Mouse (Mus musculus) hindbrain, postnatal 0 days (tissue): Measurements from ENCODE around the gene Dnajc22. TPM values are rescaled to one million over a fixed set of nuclear protein-coding genes. Genes with fewer than 3 reads are reported as not detected.

Experiments used
- ATAC-seq: fragments of 200-750 bp; cut with Nextera tagmentation; 2 replicates; pipeline ENCODE4 v1.8.0; 2017; ENCODE audit warnings: mild to moderate bottlenecking, moderate TSS enrichment, moderate library complexity
- DNase-seq: peaks from one replicate; pipeline ENCODE4 v3.0.0-alpha.2; 2015; ENCODE audit warnings: low spot score
- H3K27ac ChIP-seq: fragments of 300-500 bp; sonication (generic); 2 replicates; pipeline ENCODE4 v1.5.1; 2014; ENCODE audit warnings: mild to moderate bottlenecking
- H3K27me3 ChIP-seq: fragments of 300-500 bp; sonication (generic); 2 replicates; pipeline ENCODE4 v1.6.1; 2014; ENCODE audit warnings: low read length, mixed read lengths; ENCODE audit not compliant: insufficient read depth
- H3K36me3 ChIP-seq: fragments of 300-500 bp; sonication (generic); 2 replicates; pipeline ENCODE4 v1.6.1; 2014; ENCODE audit warnings: low read length, mixed read lengths; ENCODE audit not compliant: insufficient read depth
- H3K4me1 ChIP-seq: fragments of 300-500 bp; sonication (generic); 2 replicates; pipeline ENCODE4 v1.6.1; 2014; ENCODE audit warnings: antibody characterized with exemption, low read length, mixed read lengths; ENCODE audit not compliant: insufficient read depth
- H3K4me2 ChIP-seq: fragments of 300-500 bp; sonication (generic); 2 replicates; pipeline ENCODE4 v1.6.1; 2014; ENCODE audit warnings: low read depth, mild to moderate bottlenecking, low read length, moderate library complexity, mixed read lengths
- H3K4me3 ChIP-seq: fragments of 300-500 bp; sonication (generic); 2 replicates; pipeline ENCODE4 v1.5.1; 2014; ENCODE audit warnings: low read length
- H3K9ac ChIP-seq: fragments of 300-500 bp; sonication (generic); replicated peaks from 2 replicates; pipeline ENCODE4 v1.6.1; 2014; ENCODE audit warnings: mild to moderate bottlenecking, low read length, moderate library complexity, mixed read lengths
- H3K9me3 ChIP-seq: fragments of 300-500 bp; sonication (generic); 2 replicates; pipeline ENCODE4 v1.6.1; 2016; ENCODE audit warnings: low read length, mixed read lengths
- CTCF ChIP-seq: IDR thresholded peaks from 2 replicates; pipeline ENCODE4 v1.5.1; 2016; ENCODE audit warnings: antibody characterized with exemption, control low read depth, low read depth
- WGBS: fragments of 180-500 bp; shearing (Covaris S2); extraction: QIAGEN DNeasy Blood & Tissue Kit; methylation state at CpG from one replicate; pipeline ENCODE4 v1.1.7; 2014; 5-methylcytosine and 5-hydroxymethylcytosine counted together
- polyA plus RNA-seq: library from polyadenylated mRNA; unstranded; fragments of >200 nt; fragmentation: Nextera tagmentation; extraction: Ambion mirVana; gene quantifications from 2 replicates; pipeline ENCODE4 v1.2.1, GENCODE M21; 2015
- total RNA-seq: library from RNA; depleted of rRNA; stranded (reverse); fragments of >200 nt; gene quantifications from 2 replicates; pipeline ENCODE4 v1.2.3, GENCODE M21; 2014

Dnajc22 gene
- total and polyA plus RNA-seq, 2 experiments from 2014 or later, result 0.45 to 0.99 TPM

DNA sequence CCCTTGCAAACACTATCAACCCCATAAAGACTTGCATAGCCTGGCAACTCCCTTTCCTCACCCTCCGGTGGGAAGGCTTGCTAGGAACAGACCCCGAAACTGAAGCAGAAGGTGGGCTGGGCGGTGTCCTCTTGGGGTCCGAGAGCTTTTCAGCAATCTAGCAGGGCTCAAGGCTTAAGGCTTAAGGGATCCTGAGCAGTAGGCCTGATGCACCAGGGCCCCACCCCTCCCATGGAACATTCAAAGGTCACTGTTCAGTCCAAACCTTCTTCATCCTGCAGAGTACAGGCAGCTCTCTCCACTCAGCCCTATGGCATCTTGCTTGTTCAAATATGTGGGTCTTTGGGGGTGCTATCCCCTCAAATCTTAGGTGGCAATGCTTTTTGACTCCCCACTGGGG lies 7.0 kb upstream of the Dnajc22 start:
- H3K36me3 ChIP-seq, result no peaks in the 10 kb centered on the region
- 76% methylated on average over 4 of the region's 4 CpGs for WGBS
- no peak overlapping the region for H3K9ac ChIP-seq
- peaks cover 42% of the 10 kb centered on the region for H3K27me3 ChIP-seq
- DNase-seq (no peak), ATAC-seq (no peak)
- TF ChIP-seq CTCF, result no peak
- no peak overlapping the region for H3K27ac ChIP-seq
- no peak overlapping the region for H3K4me3 ChIP-seq
- no peaks in the 10 kb centered on the region for H3K9me3 ChIP-seq
- H3K4me1 ChIP-seq, result no peaks in the 10 kb centered on the region
- H3K4me2 ChIP-seq, result no peak overlapping the region

DNA sequence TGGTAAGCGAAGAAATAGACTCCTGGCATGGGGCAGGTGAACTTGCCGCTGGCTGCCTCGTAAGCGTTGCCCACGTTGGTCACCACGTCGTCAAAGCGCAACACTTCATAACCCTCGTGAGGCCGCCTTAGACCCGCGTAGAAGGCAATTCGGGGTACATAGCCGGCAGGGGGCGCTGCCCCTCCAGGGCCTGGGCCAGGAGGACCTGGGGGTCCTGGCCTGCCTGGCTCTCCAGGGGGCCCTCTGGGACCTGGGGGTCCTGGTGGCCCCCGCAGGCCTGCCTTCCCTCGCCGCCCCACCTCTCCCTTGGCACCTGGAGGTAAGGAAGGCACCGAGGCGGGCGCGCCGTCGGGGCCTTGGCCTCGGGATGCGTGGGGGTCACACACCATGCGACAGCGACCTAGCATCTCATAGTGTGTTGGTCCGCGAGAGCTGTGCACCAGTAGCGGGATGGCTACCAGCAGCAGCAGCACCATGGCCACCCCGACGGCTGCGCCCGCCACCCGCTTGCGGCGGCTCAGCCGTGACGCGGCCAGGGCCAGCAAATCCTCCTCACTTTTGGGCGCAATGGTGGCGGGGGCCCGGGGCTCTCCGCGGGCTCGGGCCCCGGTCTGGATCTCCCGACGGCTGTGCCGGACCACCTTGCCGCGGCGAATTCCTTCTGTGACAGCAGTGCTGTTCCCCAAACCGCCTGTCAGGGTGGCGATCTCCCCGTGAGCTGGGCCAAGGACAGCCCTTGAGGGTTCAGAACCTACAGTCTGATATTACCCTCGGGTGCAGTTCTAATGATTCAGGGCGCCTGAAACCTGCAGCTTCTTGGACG lies 5.5 kb upstream of the Dnajc22 start, which contains the start of gene C1ql4:
TSS of gene C1ql4 (minus strand) at position 565 of the 823 bp plus-strand sequence.
- 0 out of 2 replicates have a peak, but pooled peaks have one; percentile 4 for ATAC-seq
- WGBS, result 7% methylated on average over 60 of the region's 60 CpGs
- Histone ChIP-seq H3K36me3 (no peaks in the 10 kb centered on the region), H3K27me3 (peaks cover 42% of the 10 kb centered on the region), H3K4me1 (no peaks in the 10 kb centered on the region), H3K27ac (no peak within 1 kb of the TSS), H3K9me3 (no peaks in the 10 kb centered on the region), H3K9ac (0 out of 2 replicates have a peak within 1 kb of the TSS, but pooled peaks have one; percentile 13), H3K4me2 (peak within 1 kb of the TSS; percentile 48), H3K4me3 (peak within 1 kb of the TSS; percentile 27)
- peak; percentile 53 for TF ChIP-seq CTCF
- DNase-seq, result no peak

DNA sequence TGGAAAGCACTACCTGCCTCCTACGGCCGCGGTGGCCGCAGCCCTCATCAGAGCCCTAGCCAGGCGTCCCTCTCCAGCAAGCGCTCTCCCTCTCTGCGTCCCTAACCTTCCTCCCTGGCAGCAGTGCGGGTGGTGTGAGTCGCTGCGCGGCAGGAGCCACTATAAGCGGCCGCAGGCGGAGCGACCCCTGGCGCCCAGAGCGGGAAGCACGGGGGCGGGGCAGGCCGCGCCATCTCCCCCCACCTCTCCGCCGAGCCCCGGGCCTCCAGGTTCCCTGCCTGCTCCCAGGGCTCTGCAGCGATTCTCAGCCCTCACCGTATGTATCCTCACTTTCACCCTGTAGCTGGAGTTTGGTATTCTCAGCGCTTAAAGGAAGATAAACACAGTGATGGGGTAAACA lies 4.7 kb upstream of the Dnajc22 start:
- H3K27ac ChIP-seq, result no peak overlapping the region

DNA sequence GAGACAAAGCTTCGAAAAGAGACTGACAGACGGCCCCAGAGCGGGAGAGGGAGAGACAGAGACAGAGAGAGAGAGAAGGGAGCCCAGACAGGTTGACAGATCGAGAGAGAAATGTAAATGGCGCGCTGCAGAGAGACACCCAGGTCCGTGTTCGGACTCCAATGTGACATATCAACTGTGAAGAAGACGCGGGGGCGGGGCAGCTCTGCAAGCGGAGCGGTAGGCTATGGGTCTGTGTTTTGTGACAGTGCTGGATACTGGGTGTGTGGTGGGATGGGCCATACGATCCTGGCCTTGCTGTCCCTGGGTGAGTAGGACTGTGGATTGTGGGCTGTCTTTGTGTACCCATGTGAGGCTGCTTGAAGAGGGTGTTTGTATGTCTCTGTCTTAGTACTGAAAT lies 3.9 kb upstream of the Dnajc22 start:
- Histone ChIP-seq H3K27me3 (peaks cover 42% of the 10 kb centered on the region), H3K27ac (no peak overlapping the region), H3K9me3 (no peaks in the 10 kb centered on the region), H3K4me1 (0 out of 2 replicates have a peak, but pooled peaks cover 3% of the 10 kb centered on the region), H3K9ac (no peak overlapping the region), H3K4me2 (peak overlapping the region; percentile 48; the same call in 1 of the 2 replicates), H3K36me3 (no peaks in the 10 kb centered on the region), H3K4me3 (no peak overlapping the region)
- TF ChIP-seq CTCF, result no peak
- ATAC-seq (no peak), DNase-seq (no peak)
- 12% methylated on average over 14 of the region's 14 CpGs for WGBS

More for the DNA sequence above, 4.7 kb upstream of the Dnajc22 start:
- Histone ChIP-seq H3K4me3 (peak overlapping the region; percentile 27), H3K27me3 (peaks cover 42% of the 10 kb centered on the region), H3K9ac (0 out of 2 replicates have a peak overlapping the region, but pooled peaks have one; percentile 13), H3K36me3 (no peaks in the 10 kb centered on the region), H3K4me1 (no peaks in the 10 kb centered on the region), H3K9me3 (no peaks in the 10 kb centered on the region), H3K4me2 (peak overlapping the region; percentile 48)
- TF ChIP-seq CTCF, result peak; percentile 66
- DNase-seq (peak; percentile 86), ATAC-seq (peak; percentile 80)
- 3% methylated on average over 26 of the region's 27 CpGs for WGBS

DNA sequence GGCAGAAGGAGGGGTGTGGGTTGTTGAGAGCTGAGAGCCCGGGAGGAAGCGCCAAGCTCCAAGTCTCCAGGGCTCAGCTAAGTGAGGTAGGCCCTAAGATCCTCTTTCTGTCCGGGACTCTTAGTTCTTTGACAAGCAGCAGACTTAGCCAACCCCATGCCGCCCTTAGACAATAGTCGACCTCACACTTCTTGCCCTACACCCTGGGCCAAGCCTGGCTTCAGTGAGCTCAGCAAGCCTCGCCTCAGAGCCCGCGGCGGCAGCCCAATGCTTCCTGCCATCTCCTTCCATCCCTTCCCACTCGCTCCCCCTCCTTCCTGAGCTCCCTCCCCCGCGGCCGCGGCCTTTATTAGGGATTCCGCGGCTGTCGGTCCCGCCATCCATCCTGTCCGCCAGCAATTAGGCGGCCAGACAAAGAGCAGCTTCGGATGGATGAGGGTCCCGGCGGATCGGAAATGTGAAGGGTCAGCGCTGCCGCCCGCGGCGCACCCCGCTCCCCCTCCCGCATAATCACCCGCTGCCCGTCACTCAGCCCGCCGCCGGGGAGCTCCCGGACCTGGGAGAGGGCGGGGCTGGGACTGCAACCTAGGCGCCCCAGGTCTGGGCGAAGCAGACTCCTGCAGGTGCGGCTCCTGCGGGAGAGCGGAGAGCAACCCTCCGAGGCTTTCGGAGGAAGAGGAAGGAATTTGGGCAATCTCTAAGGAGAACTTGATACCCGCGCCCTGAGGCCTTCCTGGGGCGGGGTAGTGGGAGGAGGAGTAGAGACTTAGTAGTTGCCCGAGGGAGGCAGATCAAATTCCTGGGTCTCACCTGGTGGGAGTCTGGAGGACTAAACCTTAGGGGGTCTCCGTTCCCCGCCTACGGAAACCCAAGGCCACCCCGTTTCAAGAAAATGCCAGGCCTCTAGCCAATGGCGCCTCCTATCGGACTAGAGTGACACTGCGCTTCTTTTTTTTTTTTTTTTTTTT lies 605 bp downstream of the Dnajc22 start:
- Histone ChIP-seq H3K27me3 (peaks cover 34% of the 10 kb centered on the region), H3K36me3 (no peaks in the 10 kb centered on the region), H3K4me1 (peaks cover 9% of the 10 kb centered on the region; the same call in 1 of the 2 replicates), H3K4me2 (peak overlapping the region; percentile 95), H3K9me3 (no peaks in the 10 kb centered on the region), H3K4me3 (peak overlapping the region; percentile 47), H3K27ac (peak overlapping the region; percentile 22; the same call in 1 of the 2 replicates), H3K9ac (peak overlapping the region; percentile 57)
- peak; percentile 19; the same call in 1 of the 2 replicates for ATAC-seq
- DNase-seq, result peak; percentile 65
- peak; percentile 61 for TF ChIP-seq CTCF
- WGBS, result 1% methylated on average over 56 of the region's 56 CpGs

DNA sequence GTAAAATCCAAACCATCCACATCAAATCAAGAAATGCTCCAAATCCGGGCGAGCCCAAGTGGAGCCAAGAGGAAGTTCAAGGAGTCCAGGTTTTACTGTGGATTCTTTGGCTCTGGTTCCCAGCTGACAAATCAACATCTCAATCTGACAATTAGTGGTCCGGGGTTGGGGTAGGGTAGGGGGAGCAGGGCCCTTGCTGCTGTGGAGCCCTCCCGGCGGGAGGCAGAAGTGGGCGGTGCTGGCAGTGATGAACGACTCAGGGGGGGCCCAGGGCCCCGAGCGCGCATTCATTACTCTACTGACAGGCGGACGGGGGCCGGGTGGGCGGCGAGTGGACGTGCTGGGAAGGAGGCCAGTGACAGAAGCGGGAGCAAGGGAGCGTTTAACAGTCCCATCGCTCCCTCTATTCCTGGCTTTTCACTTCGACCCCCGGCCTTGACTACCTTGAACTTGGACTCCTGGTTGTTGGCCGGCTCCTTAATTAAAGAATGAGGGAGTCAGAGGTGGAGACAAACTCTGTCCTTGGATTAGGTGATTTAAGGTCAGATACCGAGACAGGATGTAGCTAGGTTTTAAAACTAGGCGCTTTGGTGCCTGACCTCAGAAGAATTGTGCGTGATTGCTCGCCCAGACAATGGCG lies 1.8 kb downstream of the Dnajc22 start:
- H3K9me3 ChIP-seq, result no peaks in the 10 kb centered on the region
- DNase-seq, result peak; percentile 49
- peaks cover 9% of the 10 kb centered on the region; the same call in 1 of the 2 replicates for H3K4me1 ChIP-seq
- no peak overlapping the region for H3K4me3 ChIP-seq
- peak overlapping the region; percentile 27; the same call in 1 of the 2 replicates for H3K4me2 ChIP-seq
- no peak for TF ChIP-seq CTCF
- no peak overlapping the region for H3K27ac ChIP-seq
- no peaks in the 10 kb centered on the region for H3K36me3 ChIP-seq
- 3% methylated on average over 27 of the region's 27 CpGs for WGBS
- peaks cover 34% of the 10 kb centered on the region for H3K27me3 ChIP-seq
- ATAC-seq, result peak; percentile 38; the same call in 1 of the 2 replicates
- H3K9ac ChIP-seq, result no peak overlapping the region
